Mouse (Mus musculus) ES-E14 (cell line): ENCODE measurements around the gene Chga. TPM values are rescaled to one million over a fixed set of nuclear protein-coding genes. Genes with fewer than 3 reads are reported as not detected.

Source experiments
- DNase-seq: peaks from one replicate; pipeline ENCODE4 v3.0.0-alpha.2; 2013; ENCODE audit warnings: low read depth, low spot score
- H3K27ac ChIP-seq: 2 replicates; pipeline ENCODE4 v1.5.1; 2012; ENCODE audit warnings: low read depth, mild to moderate bottlenecking, low read length, moderate library complexity, mixed read lengths; ENCODE audit not compliant: poor library complexity, insufficient read depth, severe bottlenecking
- H3K36me3 ChIP-seq: 2 replicates; pipeline ENCODE4 v1.6.1; 2012; ENCODE audit warnings: mild to moderate bottlenecking, low read length, moderate library complexity, mixed read lengths; ENCODE audit not compliant: control insufficient read depth, poor library complexity, insufficient read depth, severe bottlenecking
- H3K4me1 ChIP-seq, 2 experiments: fragments of 150-350 bp in 1 of 2; sonication (generic) in 1 of 2; 2 replicates each; pipeline ENCODE4 v1.6.1; 2012; ENCODE audit warnings: low read length in 2 of 2, mild to moderate bottlenecking in 1 of 2, mixed read lengths in 1 of 2; ENCODE audit not compliant: control insufficient read depth in 2 of 2, insufficient read depth in 2 of 2, poor library complexity in 1 of 2
- H3K4me3 ChIP-seq, 2 experiments: fragments of 150-350 bp in 1 of 2; sonication (generic) in 1 of 2; 2 replicates each; pipeline ENCODE4 v1.5.1; 2012; ENCODE audit warnings: low read length in 2 of 2, low read depth in 1 of 2, mild to moderate bottlenecking in 1 of 2, mixed read lengths in 1 of 2; ENCODE audit not compliant: insufficient read depth in 1 of 2, poor library complexity in 1 of 2, severe bottlenecking in 1 of 2
- H3K9ac ChIP-seq: 2 replicates; pipeline ENCODE4 v1.6.1; 2012; ENCODE audit warnings: low read depth, mild to moderate bottlenecking, low read length, mixed read lengths; ENCODE audit not compliant: poor library complexity, insufficient read depth, severe bottlenecking
- H3K9me3 ChIP-seq: fragments of 150-350 bp; sonication (generic); 2 replicates; pipeline ENCODE4 v1.6.1; 2012; ENCODE audit warnings: low read depth, mild to moderate bottlenecking, low read length; ENCODE audit not compliant: control insufficient read depth, insufficient read depth
- CHD2 ChIP-seq: IDR thresholded peaks from 2 replicates; pipeline ENCODE4 v1.6.1; 2014; ENCODE audit warnings: mild to moderate bottlenecking, low read depth, low read length, inconsistent platforms
- HCFC1 ChIP-seq: IDR thresholded peaks from 2 replicates; pipeline ENCODE4 v1.6.1; 2012; ENCODE audit warnings: low read length, inconsistent platforms, borderline replicate concordance; ENCODE audit not compliant: insufficient read depth
- MAFK ChIP-seq: IDR thresholded peaks from 2 replicates; pipeline ENCODE4 v1.6.1; 2014; ENCODE audit warnings: mild to moderate bottlenecking, low read depth, low read length, inconsistent platforms; ENCODE audit not compliant: insufficient read depth
- ZC3H11A ChIP-seq: IDR thresholded peaks from 2 replicates; pipeline ENCODE4 v1.6.1; 2012; ENCODE audit warnings: low read depth, mild to moderate bottlenecking, inconsistent platforms, low read length, borderline replicate concordance
- ZNF384 ChIP-seq: IDR thresholded peaks from 2 replicates; pipeline ENCODE4 v1.6.1; 2012; ENCODE audit warnings: low read depth, low read length, inconsistent platforms
- in situ Hi-C, 2 experiments: fragments of 600-800 bp; cut with MboI; formaldehyde crosslinking; loops; one replicate each; pipeline ENCODE4 v1.15.1; 2025; ENCODE audit warnings: low sequenced_read_pairs in 2 of 2, inconsistent platforms in 1 of 2; ENCODE audit not compliant: unreplicated experiment in 2 of 2
- total RNA-seq: library from RNA; depleted of rRNA; stranded (reverse); fragments of 300-350 nt; gene quantifications from 2 replicates; pipeline ENCODE4 v1.2.3, GENCODE M21; 2012; rRNA removed

Chga gene
- total RNA-seq, 1 experiment: 11.9 TPM

GRCm38 (mm10) chr12:102607066-102607465 is 52.3 kb downstream of the Chga start:
- in situ Hi-C loops: no loop called here
- no peak overlapping the region for H3K9ac ChIP-seq
- no peak for DNase-seq
- no peak for TF ChIP-seq ZC3H11A
- TF ChIP-seq HCFC1: no peak
- no peak for TF ChIP-seq CHD2
- no peak for TF ChIP-seq ZNF384
- no peak for TF ChIP-seq MAFK
- peaks cover 27% of the 10 kb centered on the region for H3K36me3 ChIP-seq
- H3K4me1 ChIP-seq: peaks cover 8 to 14% of the 10 kb centered on the region in 2 experiments; a peak in 2 of 4 replicates
- H3K9me3 ChIP-seq: no peaks in the 10 kb centered on the region
- H3K27ac ChIP-seq: no peak overlapping the region
- H3K4me3 ChIP-seq: no peak overlapping the region

GRCm38 (mm10) chr12:102607808-102608517 is 53.2 kb downstream of the Chga start:
- Histone ChIP-seq H3K4me3 (no peak overlapping the region), H3K9ac (no peak overlapping the region), H3K27ac (peak overlapping the region; percentile 40; the same call in 1 of the 2 replicates), H3K4me1 (peaks cover 8 to 14% of the 10 kb centered on the region in 2 experiments; a peak in 2 of 4 replicates), H3K9me3 (no peaks in the 10 kb centered on the region), H3K36me3 (peaks cover 25% of the 10 kb centered on the region)
- TF ChIP-seq ZC3H11A (no peak), ZNF384 (no peak), MAFK (no peak), HCFC1 (no peak), CHD2 (no peak)
- DNase-seq: no peak
- in situ Hi-C loops: no loop called here

GRCm38 (mm10) chr12:102610927-102611326 is 56.2 kb downstream of the Chga start:
- no peak for DNase-seq
- H3K9ac ChIP-seq: no peak overlapping the region
- H3K27ac ChIP-seq: no peak overlapping the region
- no peaks in the 10 kb centered on the region for H3K9me3 ChIP-seq
- TF ChIP-seq CHD2 (no peak), HCFC1 (no peak), ZC3H11A (no peak), MAFK (no peak), ZNF384 (no peak)
- in situ Hi-C loops: no loop called here
- H3K36me3 ChIP-seq: peaks cover 16% of the 10 kb centered on the region
- no peak overlapping the region for H3K4me3 ChIP-seq
- peaks cover 8 to 14% of the 10 kb centered on the region in 2 experiments; a peak in 2 of 4 replicates for H3K4me1 ChIP-seq

- no peak for DNase-seq
- Histone ChIP-seq H3K36me3 (peaks cover 12% of the 10 kb centered on the region; the same call in 1 of the 2 replicates), H3K4me3 (no peak overlapping the region), H3K9ac (no peak overlapping the region), H3K9me3 (no peaks in the 10 kb centered on the region), H3K27ac (no peak overlapping the region), H3K4me1 (peaks cover 5 to 11% of the 10 kb centered on the region in 2 experiments; a peak in 2 of 4 replicates)
- in situ Hi-C loops: no loop called here
- no peak for TF ChIP-seq ZNF384
- no peak for TF ChIP-seq ZC3H11A
Observed at GRCm38 (mm10) chr12:102612431-102612830, 57.7 kb downstream of the Chga start.

- H3K4me3 ChIP-seq: no peak overlapping the region
- peaks cover 13% of the 10 kb centered on the region; the same call in 1 of the 2 replicates for H3K36me3 ChIP-seq
- peaks cover 2 to 3% of the 10 kb centered on the region in 2 experiments; a peak in 3 of 4 replicates for H3K4me1 ChIP-seq
- H3K9me3 ChIP-seq: no peaks in the 10 kb centered on the region
- DNase-seq: no peak
- no peak for TF ChIP-seq ZNF384
- TF ChIP-seq ZC3H11A: no peak
- TF ChIP-seq CHD2: no peak
- no peak for TF ChIP-seq HCFC1
- no peak for TF ChIP-seq MAFK
- in situ Hi-C loops: no loop called here
- H3K27ac ChIP-seq: no peak overlapping the region
- H3K9ac ChIP-seq: no peak overlapping the region
Observed at GRCm38 (mm10) chr12:102613411-102613810, 58.6 kb downstream of the Chga start.

Other genes with a start within 250 kb of the Chga start
- 99.1 and 117 TPM in 2 replicates for gene Lgmn, start 115.2 kb upstream of the Chga start, total RNA-seq
- 24.9 and 30.8 TPM in 2 replicates for gene Golga5, start 85.8 kb upstream of the Chga start, total RNA-seq
- 33.1 and 40.6 TPM in 2 replicates for gene Itpk1, start 150.0 kb downstream of the Chga start, total RNA-seq
- gene Moap1, start 188.7 kb downstream of the Chga start, total RNA-seq: 4.0 and 8.8 TPM in 2 replicates
- gene Tmem251, start 188.8 kb downstream of the Chga start, total RNA-seq: 2.9 and 4.0 TPM in 2 replicates
- gene Gm28051, start 202.8 kb downstream of the Chga start, total RNA-seq: not detected in 2 replicates
- gene Gon7, start 202.8 kb downstream of the Chga start, total RNA-seq: 31.8 and 34.2 TPM in 2 replicates
- gene Ubr7, start 203.0 kb downstream of the Chga start, total RNA-seq: 74.6 and 87.5 TPM in 2 replicates
- gene Gm20604, start 203.7 kb downstream of the Chga start, total RNA-seq: 8.7 and 10.1 TPM in 2 replicates